Mouse (Mus musculus) CD4-positive, CD25-positive, alpha-beta regulatory T cell, adult 4 months (primary cell): ENCODE data around the gene Mcoln3. TPM values are rescaled to one million over a fixed set of nuclear protein-coding genes. Genes with fewer than 3 reads are reported as not detected.

Source experiments
- ATAC-seq: one replicate; pipeline ENCODE4 v1.8.0; 2017
- polyA plus RNA-seq, 2 experiments: library from polyadenylated mRNA; unstranded; fragments of 100-300 nt; shearing (Covaris generic); gene quantifications; one replicate each; pipeline ENCODE4 v1.2.1; 2017

Mcoln3 gene
- polyA plus RNA-seq, 2 experiments from 2014 or later: 5.3 to 6.2 TPM

GRCm38 (mm10) chr3:146177295-146177694 lies 60.0 kb downstream of the Mcoln3 start:
- no peak for ATAC-seq

GRCm38 (mm10) chr3:146177748-146178582 lies 60.7 kb downstream of the Mcoln3 start:
- peak; percentile 91 for ATAC-seq

GRCm38 (mm10) chr3:146180341-146180740 lies 63.1 kb downstream of the Mcoln3 start:
- ATAC-seq: no peak

- no peak for ATAC-seq
Measured at GRCm38 (mm10) chr3:146180986-146181385, 63.7 kb downstream of the Mcoln3 start.

- peak; percentile 62 for ATAC-seq
Measured at GRCm38 (mm10) chr3:146184992-146185657, 67.9 kb downstream of the Mcoln3 start.

- peak; percentile 84 for ATAC-seq
Measured at GRCm38 (mm10) chr3:146186033-146186432, 68.8 kb downstream of the Mcoln3 start.

GRCm38 (mm10) chr3:146189933-146190332 lies 72.7 kb downstream of the Mcoln3 start:
- no peak for ATAC-seq

Other genes starting within 250 kb of the Mcoln3 start
- gene Bcl10, start 194.6 kb upstream of the Mcoln3 start, polyA plus RNA-seq: 10 to 100 TPM; 43.5 to 50.2 TPM
- 10 to 100 TPM; 18.9 to 21.5 TPM for gene 2410004B18Rik, start 179.4 kb upstream of the Mcoln3 start, polyA plus RNA-seq
- gene Syde2, start 129.6 kb upstream of the Mcoln3 start, polyA plus RNA-seq: not detected
- not detected for gene Wdr63, start 9.3 kb upstream of the Mcoln3 start, polyA plus RNA-seq
- 1 to 10 TPM; 1.7 to 2.2 TPM for gene Mcoln2, start 32.4 kb downstream of the Mcoln3 start, polyA plus RNA-seq
- not detected for gene Lpar3, start 103.5 kb downstream of the Mcoln3 start, polyA plus RNA-seq